Mouse (Mus musculus) liver, postnatal 0 days (tissue): Measurements from ENCODE around the gene Sema3a.

Experiments
- CTCF ChIP-seq: sonication (generic); IDR thresholded peaks from 2 replicates; pipeline ENCODE4 v1.5.1; 2016; ENCODE audit warnings: antibody characterized with exemption, low read depth
- EP300 ChIP-seq: IDR thresholded peaks from 2 replicates; pipeline ENCODE4 v1.6.1; 2016; ENCODE audit warnings: antibody characterized with exemption, low read depth, mild to moderate bottlenecking

DNA sequence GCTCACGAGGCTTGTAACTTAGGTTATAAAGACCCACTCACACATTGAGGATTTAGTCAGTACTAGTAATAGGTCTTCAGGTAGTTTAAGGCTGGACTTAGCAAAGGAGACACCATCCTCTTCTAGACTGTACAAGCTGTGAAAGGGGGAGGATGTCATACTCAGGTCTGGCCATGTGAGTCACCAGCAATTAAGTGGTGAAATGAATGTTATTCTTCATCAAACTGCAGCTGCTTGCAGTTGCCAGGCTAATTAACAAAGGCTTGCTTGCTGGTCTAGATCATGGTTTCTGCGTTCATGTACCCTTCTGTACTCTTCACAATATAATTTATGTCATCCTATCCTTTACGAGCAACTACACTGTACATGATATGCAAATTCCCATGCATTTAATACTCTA is 264.8 kb downstream of the Sema3a start:
- TF ChIP-seq CTCF (no peak), EP300 (no peak)
